Mouse (Mus musculus) lung, embryonic 15.5 days (tissue): ENCODE results near the gene Hormad2. TPM values are rescaled to one million over a fixed set of nuclear protein-coding genes. Genes with fewer than 3 reads are reported as not detected.

Experiments used
- ATAC-seq: fragments of 200-750 bp; cut with Nextera tagmentation; 2 replicates; pipeline ENCODE4 v1.8.0; 2017; ENCODE audit warnings: moderate number of reproducible peaks, borderline replicate concordance; ENCODE audit not compliant: low FRiP score, low TSS enrichment; ENCODE audit errors: extremely low read depth
- H3K27ac ChIP-seq: fragments of 300-500 bp; sonication (generic); 2 replicates; pipeline ENCODE4 v1.5.1; 2015; ENCODE audit warnings: moderate library complexity, mild to moderate bottlenecking, inconsistent platforms
- H3K27me3 ChIP-seq: fragments of 300-500 bp; sonication (generic); 2 replicates; pipeline ENCODE4 v1.6.1; 2015; ENCODE audit warnings: inconsistent platforms
- H3K36me3 ChIP-seq: fragments of 300-500 bp; sonication (generic); 2 replicates; pipeline ENCODE4 v1.6.1; 2015; ENCODE audit warnings: inconsistent platforms
- H3K4me1 ChIP-seq: fragments of 300-500 bp; sonication (generic); 2 replicates; pipeline ENCODE4 v1.6.1; 2015; ENCODE audit warnings: inconsistent platforms
- H3K4me2 ChIP-seq: fragments of 300-500 bp; sonication (generic); 2 replicates; pipeline ENCODE4 v1.6.1; 2015; ENCODE audit warnings: inconsistent platforms, mild to moderate bottlenecking, moderate library complexity
- H3K4me3 ChIP-seq: fragments of 300-500 bp; sonication (generic); 2 replicates; pipeline ENCODE4 v1.5.1; 2015; ENCODE audit warnings: mild to moderate bottlenecking, inconsistent platforms
- H3K9ac ChIP-seq: fragments of 300-500 bp; sonication (generic); 2 replicates; pipeline ENCODE4 v1.6.1; 2015; ENCODE audit warnings: inconsistent platforms
- H3K9me3 ChIP-seq: fragments of 300-500 bp; sonication (generic); 2 replicates; pipeline ENCODE4 v1.6.1; 2016; ENCODE audit warnings: inconsistent platforms
- WGBS: fragments of 180-500 bp; shearing (Covaris S2); methylation state at CpG from one replicate; pipeline ENCODE4 v1.1.7; 2015; 5-methylcytosine and 5-hydroxymethylcytosine counted together
- polyA plus RNA-seq: library from polyadenylated mRNA; unstranded; fragments of >200 nt; fragmentation: Nextera tagmentation; extraction: Ambion mirVana; gene quantifications from 2 replicates; pipeline ENCODE4 v1.2.1, GENCODE M21; 2015

Hormad2 gene
- polyA plus RNA-seq, 1 experiment from 2014 or later, result 0.22 TPM

GRCm38 (mm10) chr11:4298615-4299014, 142.3 kb downstream of the Hormad2 start:
- peaks cover 57% of the 10 kb centered on the region for H3K4me1 ChIP-seq
- H3K9me3 ChIP-seq, result no peaks in the 10 kb centered on the region
- no peak overlapping the region for H3K4me3 ChIP-seq
- H3K27ac ChIP-seq, result no peak overlapping the region
- H3K36me3 ChIP-seq, result no peaks in the 10 kb centered on the region
- WGBS, result 24% methylated on average over 7 of the region's 7 CpGs
- peaks cover 20% of the 10 kb centered on the region for H3K27me3 ChIP-seq
- peak overlapping the region; percentile 31; the same call in 1 of the 2 replicates for H3K4me2 ChIP-seq
- H3K9ac ChIP-seq, result no peak overlapping the region
- ATAC-seq, result no peak

DNA sequence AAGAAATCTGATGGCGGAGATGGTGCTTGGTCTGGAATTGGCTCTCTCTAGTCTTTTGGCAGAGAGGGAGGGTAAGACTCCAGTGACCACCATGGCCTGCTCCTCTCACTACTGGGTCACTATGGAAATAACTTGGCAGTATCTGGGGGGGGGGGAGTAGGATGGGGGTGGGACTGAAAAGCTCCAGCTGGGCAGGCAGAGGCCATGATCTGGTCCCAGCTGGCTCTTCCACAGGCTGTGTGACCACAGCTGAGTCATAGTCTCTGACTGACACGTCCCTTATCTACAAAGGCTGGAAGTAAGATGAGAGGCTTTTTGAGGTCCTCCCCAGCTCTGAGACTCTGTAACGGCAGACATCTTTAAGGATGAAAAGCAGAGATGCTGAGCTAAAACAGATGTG, 143.2 kb downstream of the Hormad2 start:
- H3K4me2 ChIP-seq, result no peak overlapping the region
- H3K36me3 ChIP-seq, result no peaks in the 10 kb centered on the region
- H3K4me1 ChIP-seq, result peaks cover 60% of the 10 kb centered on the region
- H3K27me3 ChIP-seq, result peaks cover 23% of the 10 kb centered on the region
- WGBS, result 40% methylated on average over 3 of the region's 3 CpGs
- H3K9me3 ChIP-seq, result no peaks in the 10 kb centered on the region
- H3K9ac ChIP-seq, result no peak overlapping the region
- peak; percentile 76; the same call in 1 of the 2 replicates for ATAC-seq
- no peak overlapping the region for H3K4me3 ChIP-seq
- no peak overlapping the region for H3K27ac ChIP-seq

- H3K9ac ChIP-seq, result no peak overlapping the region
- peaks cover 23% of the 10 kb centered on the region for H3K27me3 ChIP-seq
- H3K4me3 ChIP-seq, result no peak overlapping the region
- peaks cover 59% of the 10 kb centered on the region for H3K4me1 ChIP-seq
- ATAC-seq, result no peak
- H3K36me3 ChIP-seq, result no peaks in the 10 kb centered on the region
- H3K4me2 ChIP-seq, result no peak overlapping the region
- H3K9me3 ChIP-seq, result no peaks in the 10 kb centered on the region
- 72% methylated on average over 10 of the region's 10 CpGs for WGBS
- no peak overlapping the region for H3K27ac ChIP-seq
Observed at GRCm38 (mm10) chr11:4296610-4297275, 144.2 kb downstream of the Hormad2 start.

Other genes starting within 250 kb of the Hormad2 start
- gene Castor1, start 222.9 kb downstream of the Hormad2 start, polyA plus RNA-seq, result 4.0 and 6.3 TPM in 2 replicates
- 0.09 and 0.22 TPM in 2 replicates for gene Osm, start 204.7 kb downstream of the Hormad2 start, polyA plus RNA-seq
- gene Lif, start 183.5 kb downstream of the Hormad2 start, polyA plus RNA-seq, result 0.19 and 0.32 TPM in 2 replicates
- gene Mtmr3, start 153.8 kb upstream of the Hormad2 start, polyA plus RNA-seq, result 24.3 and 25.4 TPM in 2 replicates
- gene Gm11032, start 179.0 kb upstream of the Hormad2 start, polyA plus RNA-seq, result not detected in 2 replicates
- 32.6 and 35.1 TPM in 2 replicates for gene Ascc2, start 196.6 kb upstream of the Hormad2 start, polyA plus RNA-seq